Mouse (Mus musculus): Measurements from ENCODE around the gene Erc1.
"Not testable (repeated sequence)": the region's sequence is repeated elsewhere in the genome, so short reads cannot be mapped to it uniquely, and the experiment has no call there.

The Erc1 gene

DNA sequence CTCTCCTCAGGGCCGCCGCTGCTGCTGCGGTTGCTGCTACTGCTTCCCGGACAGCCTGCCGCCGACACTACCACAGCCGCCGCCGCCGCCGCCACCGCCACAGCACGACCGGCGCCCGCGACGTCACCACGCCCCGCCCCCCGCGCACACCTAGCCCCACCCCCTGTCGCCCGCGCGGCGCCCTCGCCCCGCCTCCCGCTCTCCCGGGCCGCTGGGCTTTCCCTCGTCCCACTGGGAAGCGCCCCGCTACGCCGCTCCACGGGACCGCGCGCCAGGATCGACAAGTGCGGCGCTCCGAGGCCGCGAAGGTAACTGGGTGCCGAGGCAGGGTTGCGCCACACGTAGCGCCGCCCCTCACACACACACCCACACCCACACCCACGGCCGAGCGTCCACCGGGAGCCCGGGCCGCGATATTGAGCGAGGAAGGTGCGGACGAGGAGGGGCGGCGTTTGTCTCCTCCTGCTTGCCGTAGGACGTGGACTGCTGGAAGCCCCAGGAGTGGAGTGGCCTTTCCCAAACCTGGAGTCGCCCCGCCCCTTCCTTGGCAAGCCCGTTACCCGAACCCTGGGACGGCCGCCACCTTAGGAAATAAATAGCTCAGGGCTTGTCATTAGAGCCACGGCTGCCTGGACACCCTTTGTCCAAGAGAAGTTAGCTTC lies at the start of gene Erc1:
TSS of gene Erc1 (minus strand) at position 134 of the 662 bp plus-strand sequence.
- in situ Hi-C loops (cut with MboI, MseI) = no loop called here

DNA sequence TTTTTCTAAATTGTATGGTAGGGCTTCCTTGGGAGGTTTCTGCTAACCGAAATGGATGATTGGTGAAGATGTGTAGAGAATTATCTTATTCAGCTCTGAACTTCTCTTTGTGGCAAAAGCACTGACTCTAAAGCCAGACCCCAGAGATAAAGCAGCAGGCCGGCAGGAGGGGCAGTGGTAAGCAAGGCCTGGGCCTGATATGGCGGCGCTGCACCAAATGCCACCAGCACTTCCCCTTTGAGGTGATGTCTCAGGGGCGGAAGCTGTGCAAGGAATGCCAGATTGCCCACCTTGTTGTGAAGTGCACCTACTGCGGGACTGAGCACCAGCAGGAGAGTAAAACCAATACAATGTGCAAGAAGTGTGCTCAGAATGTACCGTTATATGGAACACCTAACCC lies 44.7 kb upstream of the Erc1 start:
- in situ Hi-C loops (cut with MboI, MseI) = no loop called here

DNA sequence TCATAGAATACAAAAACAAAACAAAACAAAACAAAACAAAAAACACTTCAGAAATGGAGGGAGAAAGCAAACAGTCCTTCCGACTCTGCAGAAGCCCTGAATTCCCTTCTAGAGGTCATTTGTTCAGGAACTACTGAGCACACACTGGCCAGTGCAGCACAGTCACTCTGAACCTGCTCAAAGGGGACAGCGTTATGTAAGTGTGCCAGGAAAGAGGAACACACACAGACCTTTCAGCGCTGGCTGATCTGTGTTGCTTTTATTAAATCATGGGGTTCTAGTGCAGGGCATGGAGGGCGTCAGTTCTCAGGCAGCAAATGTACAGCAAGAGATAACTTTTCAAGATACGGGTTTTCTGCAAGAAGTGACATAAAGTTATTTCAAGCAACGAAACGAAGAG lies 35.2 kb upstream of the Erc1 start:
- in situ Hi-C loops (cut with MboI, MseI) = no loop called here

DNA sequence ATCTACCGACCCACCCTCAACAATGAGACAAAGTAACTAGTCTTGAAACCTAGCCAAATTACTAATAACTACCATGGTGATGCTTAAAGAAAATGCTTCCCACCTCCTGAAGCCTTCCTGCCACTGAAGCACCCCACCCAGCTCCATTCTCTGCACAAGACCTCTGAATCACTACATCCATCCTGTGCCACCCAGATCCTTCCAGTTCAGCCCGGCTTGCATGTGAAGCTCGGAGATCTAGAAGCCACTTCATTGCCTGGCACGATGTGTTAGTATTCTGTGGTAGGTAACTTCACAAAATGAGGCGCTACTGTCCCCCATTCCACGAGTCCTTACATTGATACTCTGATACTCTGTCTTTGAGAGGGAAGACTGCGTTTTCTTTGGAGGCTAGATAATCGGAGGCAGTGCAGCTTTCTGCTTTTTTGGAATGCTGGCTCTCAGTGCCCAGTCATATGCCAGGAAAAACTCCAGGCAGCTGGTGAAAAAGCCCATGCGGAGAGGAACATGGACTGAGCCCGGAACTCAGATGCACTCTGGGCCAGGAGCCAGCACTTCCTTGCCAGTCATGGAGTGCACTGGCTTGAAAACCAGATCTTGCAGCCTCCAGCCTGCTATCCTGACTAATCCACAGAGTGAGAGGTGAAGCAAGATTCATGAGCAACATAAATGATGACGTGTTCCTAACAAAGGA lies 16.5 kb upstream of the Erc1 start:
- in situ Hi-C loops (cut with MboI, MseI) = loop anchor here in 1 of 2 experiments (5.0 kb wide), 1 partner anchor 33 kb away; no protein-coding TSS in a partner anchor

DNA sequence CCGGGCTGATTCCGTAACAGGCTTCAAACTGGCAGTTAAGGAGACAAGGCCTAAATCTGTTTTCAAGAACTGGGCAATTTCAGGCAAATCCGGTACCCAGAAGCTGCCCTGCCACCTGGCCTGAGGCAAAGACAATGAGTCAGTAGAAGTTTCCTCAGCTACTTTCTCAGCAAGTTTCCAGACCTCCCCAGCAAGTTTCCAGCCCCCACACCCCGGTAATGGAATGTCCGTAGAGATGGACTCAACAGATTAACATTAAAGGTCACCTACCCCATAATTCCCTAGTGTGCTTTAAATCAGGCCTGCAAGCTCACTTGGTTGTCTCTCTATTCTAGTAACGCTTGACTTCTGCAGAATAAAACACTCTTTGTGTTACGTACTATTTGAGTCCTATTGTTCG lies 13.6 kb upstream of the Erc1 start:
- in situ Hi-C loops (cut with MboI, MseI) = loop anchor here in 1 of 2 experiments (5.0 kb wide), 1 partner anchor 36 kb away; no protein-coding TSS in a partner anchor

DNA sequence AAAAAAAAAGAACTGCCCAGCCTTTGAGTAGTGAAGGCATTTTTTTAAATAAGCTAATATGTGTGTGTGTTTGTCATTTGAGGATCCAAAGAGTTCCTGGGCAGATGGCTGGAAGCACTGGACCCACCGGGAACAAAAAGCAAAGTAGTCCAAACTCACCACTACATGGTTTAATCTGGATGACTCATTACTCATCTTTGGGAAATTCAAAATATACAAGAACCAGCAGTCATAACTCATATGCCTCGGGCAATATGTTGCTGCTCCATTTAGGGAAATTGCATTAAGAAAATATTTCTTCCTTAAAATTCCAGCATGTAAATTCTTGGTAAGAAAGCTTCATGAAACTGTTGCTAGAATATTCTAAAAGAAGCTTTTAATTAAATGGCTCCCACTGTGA lies 12.3 kb upstream of the Erc1 start:
- in situ Hi-C loops (cut with MboI, MseI) = loop anchor here in 1 of 2 experiments (5.0 kb wide), 1 partner anchor 37 kb away; no protein-coding TSS in a partner anchor

DNA sequence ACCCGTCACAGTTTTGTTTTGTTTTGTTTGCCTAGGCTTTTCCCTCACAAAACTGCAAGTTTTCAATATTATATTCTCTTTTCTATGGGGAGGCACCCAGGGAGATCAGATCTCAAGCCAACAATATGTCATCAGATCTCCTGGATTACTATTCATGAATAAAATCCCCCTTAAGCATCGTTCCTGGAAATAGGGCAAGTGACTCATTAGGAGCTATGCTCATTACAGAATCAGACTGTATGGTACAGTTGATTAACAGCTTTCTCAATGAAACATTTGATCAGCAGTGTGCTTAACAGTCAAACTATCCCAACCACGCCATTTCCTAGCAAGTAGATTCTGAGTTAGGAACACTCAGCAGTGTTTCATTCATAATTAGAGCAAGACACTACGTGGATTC lies 7.5 kb upstream of the Erc1 start:
- in situ Hi-C loops (cut with MboI, MseI) = no loop called here

DNA sequence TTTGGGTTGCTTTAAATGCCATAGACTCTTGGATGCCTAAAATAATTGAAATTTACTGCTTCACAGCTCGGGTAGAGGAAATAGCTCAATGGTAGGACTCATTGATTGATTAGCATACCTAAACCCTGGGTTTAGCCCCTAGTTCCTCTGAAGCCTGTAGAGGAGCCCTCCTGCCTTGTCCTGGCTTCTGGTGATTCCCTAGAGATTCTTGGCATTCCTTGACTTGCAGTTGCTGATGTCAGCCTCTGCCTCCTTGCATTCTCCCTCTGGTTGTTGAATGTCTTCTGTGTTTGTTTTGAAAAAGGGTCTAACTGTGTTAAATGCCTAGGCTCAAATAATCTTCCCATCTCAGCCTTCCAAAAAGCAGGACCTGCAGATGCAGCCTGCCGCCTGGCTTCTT lies 6.2 kb upstream of the Erc1 start:
- in situ Hi-C loops (cut with MboI, MseI) = no loop called here

DNA sequence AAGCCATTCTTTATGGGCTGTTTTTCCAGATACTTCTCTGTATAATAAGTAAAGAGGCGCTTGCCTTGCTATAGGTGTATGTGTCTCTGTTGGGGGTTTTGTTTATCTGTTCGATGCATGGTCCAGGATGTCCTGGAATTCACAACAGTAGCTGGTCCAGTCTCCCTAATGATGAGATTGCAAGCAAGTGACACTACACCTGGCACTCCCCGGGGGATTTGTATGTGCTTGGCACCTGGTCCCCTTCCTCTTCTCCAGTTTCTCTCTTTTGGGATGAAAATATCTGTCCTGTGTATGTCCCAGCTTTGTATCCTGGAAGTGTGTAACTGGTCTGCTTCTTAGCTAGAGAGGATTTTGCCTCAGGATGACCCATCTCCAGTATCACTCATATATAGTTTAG lies 1.9 kb upstream of the Erc1 start:
- in situ Hi-C loops (cut with MboI, MseI) = no loop called here

DNA sequence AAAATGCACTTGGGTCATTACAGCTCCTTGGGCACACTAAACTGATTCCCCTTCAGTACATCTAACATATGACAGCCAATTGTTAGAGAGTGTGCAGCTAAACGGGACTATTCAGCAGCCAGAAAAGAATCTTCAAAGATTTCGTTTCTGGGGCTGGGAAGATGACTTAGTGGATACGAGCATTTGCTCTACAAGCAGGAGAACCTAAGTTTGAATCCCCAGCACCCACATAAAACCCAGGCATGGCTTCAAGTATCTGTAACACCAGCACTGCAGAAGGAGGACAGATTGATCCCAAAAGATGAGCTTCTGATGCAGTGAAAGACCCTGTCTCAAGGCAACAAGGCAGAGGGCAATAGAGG lies 1.4 kb upstream of the Erc1 start:
- in situ Hi-C loops (cut with MboI, MseI) = no loop called here

DNA sequence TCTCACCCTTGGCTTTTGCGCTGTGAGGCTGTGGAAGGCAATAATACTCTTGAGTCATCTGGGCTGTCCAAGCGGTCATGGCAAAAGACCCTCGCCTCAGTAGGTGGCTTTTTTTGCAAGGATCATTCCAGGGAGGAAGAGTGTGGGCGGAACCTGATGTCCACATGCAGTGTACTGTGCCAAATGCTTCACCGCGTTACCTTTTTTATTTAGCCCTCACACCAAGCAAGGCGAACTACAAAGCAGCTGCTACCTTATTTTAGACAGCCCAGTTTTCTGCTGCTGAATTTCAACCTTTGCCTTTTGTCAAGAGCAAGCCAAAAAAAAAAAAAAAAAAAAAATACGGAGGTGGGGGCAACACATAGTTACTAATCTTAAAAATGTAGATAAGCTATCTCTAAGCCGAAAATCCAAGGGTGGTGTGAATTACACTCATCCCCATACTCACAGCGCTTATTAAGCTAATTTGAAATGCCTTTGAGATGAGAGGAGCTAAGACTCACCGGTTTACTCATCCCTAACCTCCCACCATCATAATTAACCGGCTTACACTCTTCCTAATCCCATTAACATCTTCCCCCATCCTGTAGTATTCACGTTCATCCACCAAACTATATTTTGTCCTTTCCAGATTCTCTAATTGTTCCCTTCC lies 855 bp upstream of the Erc1 start:
- in situ Hi-C loops (cut with MboI, MseI) = no loop called here

DNA sequence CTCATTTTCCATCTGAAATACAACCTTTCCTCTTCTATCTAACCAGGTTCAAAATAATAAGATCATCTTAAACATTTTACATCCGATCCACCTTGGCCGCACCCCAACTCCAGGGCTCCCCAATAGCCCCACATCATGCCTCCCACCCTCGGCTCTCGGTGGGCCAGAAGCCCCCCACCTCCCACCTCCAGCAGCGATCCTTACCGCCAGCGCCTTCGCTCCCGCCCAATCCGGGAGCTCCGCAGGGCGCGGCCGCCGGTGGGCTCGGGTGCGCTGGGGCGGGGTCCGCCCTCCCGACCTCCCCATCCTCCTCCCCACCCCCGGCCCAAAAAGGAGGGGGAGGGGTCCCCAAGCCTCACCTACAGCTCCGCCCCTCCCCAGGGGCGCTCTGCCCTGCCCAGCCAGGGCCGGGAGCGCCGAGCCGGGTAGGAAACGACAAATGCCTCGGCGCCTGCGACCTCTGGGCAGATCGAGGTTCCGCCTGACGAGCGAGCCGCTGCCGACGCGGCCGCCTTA lies 391 bp downstream of the Erc1 start:
- in situ Hi-C loops (cut with MboI, MseI) = no loop called here

DNA sequence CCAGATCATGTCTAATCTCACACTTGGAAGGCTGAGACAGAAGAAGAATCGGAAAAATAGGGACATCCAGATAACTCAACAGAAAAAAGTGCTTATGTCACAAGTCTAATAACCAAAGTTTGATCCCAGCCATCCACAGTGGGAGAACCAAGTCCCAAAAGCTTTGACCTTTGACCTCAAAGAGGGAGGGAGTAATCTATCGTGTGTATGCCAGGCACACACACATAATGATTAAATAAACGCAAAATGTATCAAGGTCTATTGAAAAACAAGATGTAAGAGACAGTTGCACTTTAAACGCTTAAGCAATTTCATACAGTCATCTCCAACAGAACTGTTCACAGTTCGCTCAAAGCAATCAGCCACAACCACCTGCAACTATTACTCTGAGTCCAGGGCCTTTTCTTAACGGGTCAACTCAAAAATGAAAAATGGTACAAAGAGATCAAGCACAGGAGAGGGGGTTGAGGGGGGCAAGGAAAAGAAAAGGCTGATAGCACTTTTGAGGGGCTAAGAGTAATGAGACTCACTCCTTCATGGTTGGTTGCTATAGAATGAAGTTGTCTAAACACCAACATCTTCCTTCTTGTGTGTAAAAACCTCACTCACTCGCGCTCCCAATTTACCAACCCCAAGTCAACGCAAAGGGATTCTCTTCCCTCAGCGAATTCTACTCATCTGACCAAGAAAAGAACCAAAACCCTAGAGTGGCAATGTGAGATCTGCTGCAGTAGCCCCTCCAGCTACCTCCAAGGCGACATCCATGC lies 1.0 kb downstream of the Erc1 start:
- in situ Hi-C loops (cut with MboI, MseI) = no loop called here

DNA sequence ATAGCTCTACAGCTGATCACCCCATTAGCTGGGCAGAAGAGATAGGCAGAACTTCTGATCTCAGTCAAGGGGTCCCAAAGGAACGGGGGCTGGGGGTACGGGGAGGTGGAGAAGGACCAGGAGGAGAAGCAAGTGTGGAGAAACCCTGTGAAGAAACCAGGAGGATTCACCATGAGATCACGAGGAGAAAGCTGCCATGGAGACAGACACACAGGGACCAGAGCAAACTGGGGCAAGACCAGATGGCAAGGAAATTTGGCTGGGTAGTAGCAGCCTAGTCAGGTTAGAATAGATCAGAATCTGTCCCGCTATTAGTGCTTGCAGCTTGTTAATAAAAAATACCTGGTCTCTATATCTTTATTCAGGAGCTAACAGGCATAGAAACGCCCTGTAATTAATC lies 18.0 kb downstream of the Erc1 start:
- in situ Hi-C loops (cut with MboI, MseI) = no loop called here

DNA sequence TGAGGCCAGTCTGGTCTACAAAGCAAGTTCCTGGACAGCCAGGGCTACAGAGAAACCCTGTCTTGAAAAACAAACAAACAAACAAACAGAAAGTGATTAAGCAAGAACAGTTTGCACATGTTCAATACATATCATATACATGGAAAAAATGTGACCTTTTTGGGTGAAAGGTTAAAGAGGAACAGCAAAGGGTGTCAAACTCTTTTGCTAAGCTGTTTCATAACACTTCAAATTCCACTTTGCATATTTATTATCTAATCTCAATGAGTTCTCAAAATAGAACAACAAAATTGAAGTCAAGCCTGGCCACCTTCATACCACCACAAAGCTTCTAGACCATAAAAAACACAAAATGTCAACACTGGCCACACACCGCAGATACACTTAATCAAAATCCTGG lies 19.8 kb downstream of the Erc1 start:
- in situ Hi-C loops (cut with MboI, MseI) = no loop called here

DNA sequence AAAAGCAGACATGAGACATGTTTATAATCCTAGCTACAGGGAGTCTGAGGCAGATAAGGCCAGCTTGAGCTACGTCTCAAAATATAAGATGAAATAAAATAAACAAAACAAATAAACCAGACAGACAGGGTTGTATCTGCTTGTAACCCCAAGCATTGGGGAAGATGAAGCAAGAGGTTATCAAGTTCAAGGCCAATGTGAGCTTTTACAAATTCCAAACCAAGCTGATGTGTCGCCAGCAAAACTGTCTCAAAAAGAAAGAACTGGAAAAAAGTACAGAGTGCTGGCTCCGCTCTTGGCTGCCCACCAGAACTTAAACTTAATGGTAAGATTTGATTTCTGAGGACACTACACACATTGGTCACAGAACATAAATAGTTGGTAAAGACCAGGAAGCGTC lies 21.3 kb downstream of the Erc1 start:
- in situ Hi-C loops (cut with MboI, MseI) = no loop called here

DNA sequence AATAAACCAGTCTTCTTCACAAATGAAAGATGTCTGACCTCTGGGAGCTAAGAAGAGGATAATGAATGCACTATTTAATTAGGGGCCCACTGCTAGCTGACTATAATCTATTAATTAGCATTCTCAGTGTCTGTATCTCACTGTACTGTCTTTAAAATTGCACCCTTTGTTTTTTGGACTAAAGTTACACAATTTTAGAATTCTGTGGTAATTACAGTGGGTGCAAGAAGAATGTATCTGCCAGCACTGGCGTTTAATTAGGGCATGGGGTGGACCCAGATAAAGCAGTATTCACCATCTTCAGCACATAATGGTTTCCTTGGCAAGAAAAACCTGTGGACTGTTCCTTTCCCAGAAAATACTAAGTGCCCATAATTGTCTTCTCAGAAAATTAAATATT lies 25.8 kb downstream of the Erc1 start:
- in situ Hi-C loops (cut with MboI, MseI) = no loop called here

DNA sequence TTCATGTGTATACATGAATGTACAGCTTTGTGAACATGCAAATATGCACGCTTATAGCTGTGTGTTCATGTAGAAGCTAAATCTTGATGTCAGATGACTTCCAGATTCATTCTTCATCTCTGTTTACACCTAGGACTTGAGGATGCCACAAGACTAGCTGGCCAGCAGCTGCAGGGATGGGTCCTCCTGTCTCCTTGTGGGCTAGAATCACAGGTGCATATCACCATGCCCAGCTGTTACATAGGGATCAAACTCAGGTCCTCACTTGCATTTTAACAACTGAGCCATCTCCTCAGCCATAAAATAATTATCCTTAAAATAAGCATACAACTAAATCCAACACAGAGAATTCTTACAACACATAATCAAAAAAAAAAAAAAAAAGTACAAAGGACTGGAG lies 26.8 kb downstream of the Erc1 start:
- in situ Hi-C loops (cut with MboI, MseI) = no loop called here

DNA sequence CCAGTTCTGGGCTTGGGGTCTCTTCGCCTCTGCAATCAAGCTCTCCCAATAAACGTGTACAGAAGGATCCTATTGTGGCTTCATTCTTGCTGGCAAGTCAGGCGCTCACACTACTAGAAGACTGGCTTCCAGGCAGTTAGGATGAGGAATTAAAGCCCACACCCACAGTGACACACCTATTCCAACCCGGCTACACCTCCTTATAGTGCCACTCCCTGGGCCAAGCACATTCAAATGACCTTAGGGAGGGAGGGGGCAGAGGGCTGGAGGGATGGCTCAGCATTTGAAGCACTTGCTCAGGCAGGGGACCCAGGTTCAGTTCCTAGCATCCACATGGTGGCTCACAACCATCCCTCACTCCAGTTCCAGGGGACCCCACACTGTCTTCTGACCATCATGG lies 29.4 kb downstream of the Erc1 start:
- in situ Hi-C loops (cut with MboI, MseI) = no loop called here

DNA sequence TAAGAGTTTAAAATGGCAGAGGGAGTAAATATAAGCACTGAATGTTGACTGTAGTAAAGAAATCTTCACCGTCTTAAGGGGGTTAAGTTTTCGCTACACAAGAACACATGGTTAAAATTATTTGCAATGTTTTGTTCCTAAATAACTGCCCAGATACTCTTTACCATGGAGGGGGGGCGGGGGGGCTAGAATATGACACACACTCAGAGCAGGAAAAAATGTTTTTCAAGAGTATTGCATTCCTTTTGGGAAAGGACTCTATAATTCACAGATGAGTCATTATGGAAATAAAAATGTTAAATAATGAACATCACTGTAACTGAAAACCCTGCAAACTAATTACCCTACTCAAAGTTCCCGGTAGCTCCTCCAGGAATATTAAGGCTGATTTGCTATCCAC lies 32.5 kb downstream of the Erc1 start:
- in situ Hi-C loops (cut with MboI, MseI) = no loop called here

DNA sequence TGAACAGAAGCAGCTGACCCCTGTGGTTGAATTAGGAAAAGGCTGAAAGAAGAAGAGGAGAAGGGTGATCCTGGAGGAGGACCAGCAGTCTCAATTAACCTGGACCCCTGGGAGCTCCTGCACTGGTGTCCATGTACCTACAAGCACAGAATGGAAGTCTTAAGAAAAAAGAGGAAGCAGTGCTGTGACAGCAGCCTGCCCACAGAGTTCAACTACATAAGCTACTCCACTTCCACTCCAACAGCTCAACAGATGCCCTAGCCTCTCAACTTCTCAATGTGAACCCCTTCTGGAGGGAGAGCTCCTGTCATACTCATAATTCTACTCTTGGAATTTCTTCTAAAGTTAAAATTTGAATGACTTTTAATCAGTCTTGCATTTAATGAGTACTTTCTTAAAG lies 34.9 kb downstream of the Erc1 start:
- in situ Hi-C loops (cut with MboI, MseI) = not testable (repeated sequence)

All from T-helper 17 cell (primary cell).